In the genomic region with DNA sequence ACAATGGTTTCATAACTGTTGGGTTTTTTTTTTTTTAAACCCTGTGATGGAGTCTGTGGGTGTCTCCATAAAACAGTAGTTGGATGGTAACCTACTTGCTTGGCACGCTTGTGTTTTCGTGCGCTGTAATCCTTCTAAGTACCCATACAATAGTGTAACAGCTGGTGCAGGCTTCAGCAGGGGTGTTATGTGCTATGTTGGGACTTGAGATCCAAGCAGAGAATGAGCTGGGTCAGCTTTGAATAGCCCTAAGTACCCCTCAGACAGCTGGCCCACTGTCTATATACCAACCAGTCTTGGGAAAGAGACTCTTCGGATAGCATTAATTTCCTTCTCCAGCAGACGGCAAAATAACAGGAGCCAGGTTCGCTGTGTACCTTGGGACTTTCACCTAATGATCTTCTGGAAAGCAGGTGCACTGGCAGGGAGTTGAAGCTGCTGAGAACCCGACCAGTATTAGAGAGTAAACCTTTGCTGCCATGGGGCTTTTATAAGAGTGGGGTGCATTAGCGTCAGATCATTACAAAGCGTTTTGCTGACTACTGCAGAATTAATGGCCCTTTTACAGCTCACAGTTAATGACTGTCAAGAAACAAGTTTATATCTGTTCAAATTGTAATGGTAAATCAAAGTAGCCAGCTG, we compare ENCODE assay signal across 12 mouse cellular contexts.
DNase-seq lines count a peak whose midpoint lies in the region; ATAC-seq and TF ChIP-seq lines count a peak whose summit lies in the region.
"Had no signal": no experiment of that assay in that cellular context is flagged by ENCODE, and none has a peak within 500 bp of the region (broad histone marks: within the 10 kb centered on the region; RNA-seq: fewer than 3 reads in every experiment).

No protein-coding gene starts in this region.

- H3K9me3 ChIP-seq in limb, embryonic 11.5 days (ENCODE audit: control insufficient read depth, low read length), result no peaks in the 10 kb centered on the region
- H3K9me3 ChIP-seq in limb, embryonic 10.5 days (replicated peaks), result no peaks in the 10 kb centered on the region
- no peaks in the 10 kb centered on the region for H3K9me3 ChIP-seq in hindbrain, embryonic 14.5 days (ENCODE audit: control insufficient read depth, low read length)
- H3K9me3 ChIP-seq in midbrain, embryonic 12.5 days, result no peaks in the 10 kb centered on the region
- H3K9me3 ChIP-seq in stomach, postnatal 0 days (ENCODE audit: control insufficient read depth, low read length), result no peaks in the 10 kb centered on the region

- no peak overlapping the region for H3K4me2 ChIP-seq in limb, embryonic 11.5 days (ENCODE audit: low read depth, severe bottlenecking)
- H3K4me2 ChIP-seq in hindbrain, embryonic 14.5 days (replicated peaks), result 0 out of 2 replicates have a peak overlapping the region, but pooled peaks have one; percentile 11
- H3K4me2 ChIP-seq in midbrain, embryonic 12.5 days (replicated peaks), result no peak overlapping the region
- H3K4me2 ChIP-seq in stomach, postnatal 0 days (replicated peaks; ENCODE audit: low read depth), result no peak overlapping the region

- no peak for DNase-seq in limb, embryonic 11.5 days (ENCODE audit: low spot score)
- DNase-seq in limb, embryonic 10.5 days (ENCODE audit: low spot score), result no peak
- no peak for DNase-seq in hindbrain, embryonic 14.5 days (ENCODE audit: low spot score)
- peak; percentile 57 for DNase-seq in retina, postnatal 7 days (ENCODE audit: low read depth, low spot score)
- no peak for DNase-seq in stomach, postnatal 0 days (ENCODE audit: low spot score)
- no peak for DNase-seq in lung, postnatal 36 days
- DNase-seq: adrenal gland, postnatal 36 days; cerebellum, adult 11-12 months; heart, postnatal 36 days had no signal

- no peak for TF ChIP-seq EP300 in stomach, postnatal 0 days (optimal IDR thresholded peaks at IDR 0.05)

- H3K27ac ChIP-seq in limb, embryonic 11.5 days (replicated peaks; ENCODE audit: low read depth, low read length), result no peak overlapping the region
- no peak overlapping the region for H3K27ac ChIP-seq in limb, embryonic 10.5 days
- H3K27ac ChIP-seq in hindbrain, embryonic 14.5 days, result peak overlapping the region; percentile 1; the same call in 1 of the 2 replicates
- H3K27ac ChIP-seq in midbrain, embryonic 12.5 days (replicated peaks), result peak overlapping the region; percentile 62
- no peak overlapping the region for H3K27ac ChIP-seq in stomach, postnatal 0 days (replicated peaks)
- H3K27ac ChIP-seq: liver, embryonic 14.5 days; macrophage had no signal

- H3K4me3 ChIP-seq in limb, embryonic 11.5 days (ENCODE audit: low read depth, low read length), result no peak overlapping the region
- no peak overlapping the region for H3K4me3 ChIP-seq in limb, embryonic 10.5 days
- H3K4me3 ChIP-seq in hindbrain, embryonic 14.5 days (replicated peaks; ENCODE audit: low read length), result no peak overlapping the region
- H3K4me3 ChIP-seq in midbrain, embryonic 12.5 days, result no peak overlapping the region
- no peak overlapping the region for H3K4me3 ChIP-seq in stomach, postnatal 0 days (ENCODE audit: low read depth, low read length)

- 0 out of 2 replicates have a peak, but pooled peaks cover 3% of the 10 kb centered on the region for H3K4me1 ChIP-seq in limb, embryonic 11.5 days (ENCODE audit: control insufficient read depth, insufficient read depth, low read length)
- H3K4me1 ChIP-seq in limb, embryonic 10.5 days, result peaks cover 9% of the 10 kb centered on the region
- H3K4me1 ChIP-seq in hindbrain, embryonic 14.5 days (replicated peaks; ENCODE audit: control insufficient read depth, insufficient read depth, low read length), result peaks cover 24% of the 10 kb centered on the region; the same call in 1 of the 2 replicates
- H3K4me1 ChIP-seq in midbrain, embryonic 12.5 days, result peaks cover 23% of the 10 kb centered on the region
- no peaks in the 10 kb centered on the region for H3K4me1 ChIP-seq in stomach, postnatal 0 days (replicated peaks; ENCODE audit: control insufficient read depth, insufficient read depth)

- no peak for TF ChIP-seq CTCF in stomach, postnatal 0 days (IDR thresholded peaks at IDR 0.05; ENCODE audit: low read depth)

- no peaks in the 10 kb centered on the region for H3K36me3 ChIP-seq in limb, embryonic 11.5 days (ENCODE audit: control insufficient read depth, insufficient read depth, low read length)
- H3K36me3 ChIP-seq in limb, embryonic 10.5 days, result no peaks in the 10 kb centered on the region
- no peaks in the 10 kb centered on the region for H3K36me3 ChIP-seq in hindbrain, embryonic 14.5 days (replicated peaks; ENCODE audit: control insufficient read depth, insufficient read depth)
- H3K36me3 ChIP-seq in midbrain, embryonic 12.5 days, result no peaks in the 10 kb centered on the region
- no peaks in the 10 kb centered on the region for H3K36me3 ChIP-seq in stomach, postnatal 0 days (ENCODE audit: control insufficient read depth, insufficient read depth, low read length)

- no peak overlapping the region for H3K9ac ChIP-seq in limb, embryonic 11.5 days (ENCODE audit: low read length)
- H3K9ac ChIP-seq in hindbrain, embryonic 14.5 days, result no peak overlapping the region
- no peak overlapping the region for H3K9ac ChIP-seq in midbrain, embryonic 12.5 days (replicated peaks)
- H3K9ac ChIP-seq in stomach, postnatal 0 days (ENCODE audit: low read length), result no peak overlapping the region
- H3K9ac ChIP-seq: liver, embryonic 14.5 days had no signal

- peak; percentile 54; the same call in 1 of the 2 replicates for ATAC-seq in limb, embryonic 11.5 days (ENCODE audit: insufficient number of reproducible peaks, low FRiP score, low TSS enrichment, low read depth)
- peak; percentile 83 for ATAC-seq in hindbrain, embryonic 14.5 days (ENCODE audit: low FRiP score)
- peak; percentile 79 for ATAC-seq in midbrain, embryonic 12.5 days (ENCODE audit: low FRiP score, low read depth)
- ATAC-seq in stomach, postnatal 0 days (ENCODE audit: low FRiP score, low TSS enrichment), result no peak

- no peaks in the 10 kb centered on the region for H3K27me3 ChIP-seq in limb, embryonic 11.5 days (ENCODE audit: control insufficient read depth, insufficient read depth, low read length)
- H3K27me3 ChIP-seq in limb, embryonic 10.5 days (ENCODE audit: low read depth, poor library complexity, severe bottlenecking), result no peaks in the 10 kb centered on the region
- no peaks in the 10 kb centered on the region for H3K27me3 ChIP-seq in hindbrain, embryonic 14.5 days (ENCODE audit: control insufficient read depth, insufficient read depth, low read length)
- H3K27me3 ChIP-seq in midbrain, embryonic 12.5 days, result peaks cover 25% of the 10 kb centered on the region
- no peaks in the 10 kb centered on the region for H3K27me3 ChIP-seq in stomach, postnatal 0 days (ENCODE audit: control insufficient read depth, insufficient read depth, low read length)

- WGBS in limb, embryonic 11.5 days, result 48% methylated on average over 9 of the region's 9 CpGs
- 66% methylated on average over 9 of the region's 9 CpGs for WGBS in limb, embryonic 10.5 days
- 43% methylated on average over 9 of the region's 9 CpGs for WGBS in hindbrain, embryonic 14.5 days
- WGBS in midbrain, embryonic 12.5 days, result 39% methylated on average over 9 of the region's 9 CpGs
- WGBS in stomach, postnatal 0 days, result 65% methylated on average over 9 of the region's 9 CpGs

Comparison
In these comparisons a context has a peak if more than half of its experiments do, and no peak if none do; other contexts are left out.
1. H3K27ac ChIP-seq: peak in hindbrain, embryonic 14.5 days (single experiment) and midbrain, embryonic 12.5 days (single experiment); none in limb, embryonic 11.5 days (single experiment), limb, embryonic 10.5 days (single experiment) and stomach, postnatal 0 days (single experiment).